Mouse (Mus musculus) MEL (cell line): ENCODE measurements around the gene Prr5l.

ENCODE experiments used
- POLR2A ChIP-seq, 2 experiments: IDR thresholded peaks; 2 replicates each; pipeline ENCODE4 v1.6.1; 2011 to 2012; ENCODE audit warnings: low read length in 2 of 2, mild to moderate bottlenecking in 2 of 2, control low read depth in 1 of 2, improper control_type of control experiment in 1 of 2, low read depth in 1 of 2, moderate library complexity in 1 of 2; ENCODE audit not compliant: control insufficient read depth in 1 of 2, insufficient read depth in 1 of 2, poor library complexity in 1 of 2
- TAL1 ChIP-seq: IDR thresholded peaks from 2 replicates; pipeline ENCODE4 v1.6.1; 2012; ENCODE audit warnings: mild to moderate bottlenecking, inconsistent platforms, low read length, moderate library complexity, mixed read lengths

DNA sequence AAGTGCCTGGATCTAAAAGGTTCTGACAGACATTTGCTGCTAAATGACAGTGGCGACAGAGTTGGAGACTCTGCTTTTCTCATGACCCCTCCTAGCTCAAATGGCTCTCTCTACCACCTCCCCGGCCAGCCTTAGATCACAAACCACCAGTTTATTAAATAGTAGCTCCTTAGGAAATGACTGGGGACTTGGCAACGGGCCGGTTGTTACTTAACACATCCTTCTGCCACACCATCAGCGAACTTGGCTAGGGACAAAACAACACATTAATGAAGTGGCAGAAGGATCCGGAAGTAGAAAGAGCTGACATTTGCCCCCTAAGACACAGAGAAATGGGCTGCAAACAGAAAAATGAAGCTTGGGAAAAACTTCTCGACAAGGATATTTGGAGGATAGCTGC lies 130.4 kb downstream of the Prr5l start:
- TF ChIP-seq POLR2A (IDR thresholded peaks at IDR 0.05; ENCODE audit: control insufficient read depth in 1 of 2, insufficient read depth in 1 of 2, low read depth in 1 of 2, low read length in 2 of 2, poor library complexity in 1 of 2): no peak
- TF ChIP-seq TAL1: no peak
